Mouse (Mus musculus): ENCODE measurements around the gene 1700001P01Rik. TPM values are rescaled to one million over a fixed set of nuclear protein-coding genes. Genes with fewer than 3 reads are reported as not detected.

The 1700001P01Rik gene
- polyA plus RNA-seq, 1 experiment from 2014 or later = not detected

- Histone ChIP-seq H3K36me3 (ENCODE audit: control insufficient read depth, insufficient read depth) (peaks cover 46% of the 10 kb centered on the region), H3K9me3 (replicated peaks; ENCODE audit: control insufficient read depth, low read length) (no peaks in the 10 kb centered on the region), H3K9ac (ENCODE audit: low read depth, low read length) (no peak overlapping the region), H3K4me2 (ENCODE audit: low read depth, low read length) (no peak overlapping the region), H3K4me1 (ENCODE audit: control insufficient read depth, low read depth, low read length) (peaks cover 17% of the 10 kb centered on the region), H3K27me3 (ENCODE audit: control insufficient read depth, insufficient read depth, low read depth, low read length) (no peaks in the 10 kb centered on the region), H3K4me3 (ENCODE audit: low read depth, low read length) (no peak overlapping the region), H3K27ac (ENCODE audit: low read length) (no peak overlapping the region; the same call in 1 of the 2 replicates)
- 51% methylated on average over 5 of the region's 5 CpGs for WGBS (ENCODE audit: insufficient replicate concordance)
- peak; percentile 47 for ATAC-seq (ENCODE audit: low read depth)
Observed at GRCm38 (mm10) chr11:97776497-97777128, 895 bp upstream of the 1700001P01Rik start.

DNA sequence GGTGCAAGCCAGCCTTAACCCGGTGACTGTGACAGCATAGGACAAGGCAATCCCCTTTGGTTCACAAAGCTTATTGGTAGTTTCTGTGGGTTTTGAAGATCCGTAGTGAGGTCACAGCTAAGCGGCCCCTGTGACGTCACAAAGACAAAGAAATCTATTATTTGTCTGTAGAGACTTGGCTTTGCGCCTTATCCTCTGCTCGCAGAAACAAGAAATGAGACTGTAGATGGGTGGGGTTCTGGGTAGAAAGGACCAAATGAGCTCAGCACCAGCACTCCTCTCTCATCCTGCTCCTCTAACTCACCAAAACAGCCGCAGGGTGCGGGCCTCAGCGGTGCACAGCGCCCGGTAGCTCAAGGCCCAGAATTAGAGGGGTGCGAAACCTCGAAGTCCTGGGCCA lies 532 bp downstream of the 1700001P01Rik start:
- H3K9me3 ChIP-seq (replicated peaks; ENCODE audit: control insufficient read depth, low read length) = no peaks in the 10 kb centered on the region
- 74% methylated on average over 13 of the region's 13 CpGs for WGBS (ENCODE audit: insufficient replicate concordance)
- peaks cover 8% of the 10 kb centered on the region for H3K4me1 ChIP-seq (ENCODE audit: control insufficient read depth, low read depth, low read length)
- no peaks in the 10 kb centered on the region for H3K27me3 ChIP-seq (ENCODE audit: control insufficient read depth, insufficient read depth, low read depth, low read length)
- H3K9ac ChIP-seq (ENCODE audit: low read depth, low read length) = no peak overlapping the region
- H3K4me3 ChIP-seq (ENCODE audit: low read depth, low read length) = no peak overlapping the region
- ATAC-seq (ENCODE audit: low read depth) = no peak
- no peak overlapping the region for H3K27ac ChIP-seq (ENCODE audit: low read length)
- H3K4me2 ChIP-seq (ENCODE audit: low read depth, low read length) = no peak overlapping the region
- peaks cover 38% of the 10 kb centered on the region for H3K36me3 ChIP-seq (ENCODE audit: control insufficient read depth, insufficient read depth)

GRCm38 (mm10) chr11:97771410-97771809 lies 4.3 kb downstream of the 1700001P01Rik start:
- H3K4me3 ChIP-seq (ENCODE audit: low read depth, low read length) = no peak overlapping the region
- H3K36me3 ChIP-seq (ENCODE audit: control insufficient read depth, insufficient read depth) = peaks cover 4% of the 10 kb centered on the region; the same call in 1 of the 2 replicates
- ATAC-seq (ENCODE audit: low read depth) = no peak
- H3K9ac ChIP-seq (ENCODE audit: low read depth, low read length) = no peak overlapping the region
- H3K27ac ChIP-seq (ENCODE audit: low read length) = no peak overlapping the region
- H3K9me3 ChIP-seq (replicated peaks; ENCODE audit: control insufficient read depth, low read length) = no peaks in the 10 kb centered on the region
- no peaks in the 10 kb centered on the region for H3K4me1 ChIP-seq (ENCODE audit: control insufficient read depth, low read depth, low read length)
- no peak overlapping the region for H3K4me2 ChIP-seq (ENCODE audit: low read depth, low read length)
- WGBS (ENCODE audit: insufficient replicate concordance) = 67% methylated on average over 14 of the region's 14 CpGs
- H3K27me3 ChIP-seq (ENCODE audit: control insufficient read depth, insufficient read depth, low read depth, low read length) = no peaks in the 10 kb centered on the region; the same call in 1 of the 2 replicates

DNA sequence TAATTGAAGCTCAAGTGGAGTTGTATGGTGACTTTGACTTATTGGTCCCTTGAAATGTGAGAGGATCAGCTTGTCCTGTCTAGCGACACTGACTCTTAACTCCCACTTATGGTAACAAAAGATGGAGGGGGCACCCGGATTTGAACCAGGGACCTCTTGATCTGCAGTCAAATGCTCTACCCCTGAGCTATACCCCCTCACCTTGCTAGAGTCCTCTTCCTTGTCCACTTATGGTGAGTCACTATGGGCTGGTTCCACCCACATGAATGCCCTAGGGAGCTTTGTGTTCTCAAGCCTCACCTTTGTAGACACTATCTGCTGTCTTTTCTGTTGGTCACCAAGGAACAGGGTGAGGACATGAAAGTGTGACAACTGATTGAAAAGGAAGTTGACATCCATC lies 6.0 kb downstream of the 1700001P01Rik start:
- H3K36me3 ChIP-seq (ENCODE audit: control insufficient read depth, insufficient read depth) = no peaks in the 10 kb centered on the region
- no peak overlapping the region for H3K9ac ChIP-seq (ENCODE audit: low read depth, low read length)
- H3K4me1 ChIP-seq (ENCODE audit: control insufficient read depth, low read depth, low read length) = peaks cover 9% of the 10 kb centered on the region
- no peaks in the 10 kb centered on the region; the same call in 1 of the 2 replicates for H3K27me3 ChIP-seq (ENCODE audit: control insufficient read depth, insufficient read depth, low read depth, low read length)
- H3K4me3 ChIP-seq (ENCODE audit: low read depth, low read length) = no peak overlapping the region
- H3K4me2 ChIP-seq (ENCODE audit: low read depth, low read length) = no peak overlapping the region
- H3K27ac ChIP-seq (ENCODE audit: low read length) = no peak overlapping the region
- ATAC-seq (ENCODE audit: low read depth) = no peak
- no peaks in the 10 kb centered on the region for H3K9me3 ChIP-seq (replicated peaks; ENCODE audit: control insufficient read depth, low read length)
- 9% methylated on average over 2 of the region's 2 CpGs for WGBS (ENCODE audit: insufficient replicate concordance)

GRCm38 (mm10) chr11:97766154-97766881 lies 9.4 kb downstream of the 1700001P01Rik start, which contains the start of gene Cwc25:
TSS of gene Cwc25 (minus strand) at chr11:97766556.
- Histone ChIP-seq H3K4me3 (ENCODE audit: low read depth, low read length) (peak within 1 kb of the TSS; percentile 96), H3K9ac (ENCODE audit: low read depth, low read length) (peak within 1 kb of the TSS; percentile 95), H3K27me3 (ENCODE audit: control insufficient read depth, insufficient read depth, low read depth, low read length) (no peaks in the 10 kb centered on the region; the same call in 1 of the 2 replicates), H3K4me1 (ENCODE audit: control insufficient read depth, low read depth, low read length) (peaks cover 9% of the 10 kb centered on the region), H3K27ac (ENCODE audit: low read length) (peak within 1 kb of the TSS; percentile 92), H3K4me2 (ENCODE audit: low read depth, low read length) (peak within 1 kb of the TSS; percentile 81), H3K36me3 (ENCODE audit: control insufficient read depth, insufficient read depth) (peaks cover 16% of the 10 kb centered on the region), H3K9me3 (replicated peaks; ENCODE audit: control insufficient read depth, low read length) (no peaks in the 10 kb centered on the region)
- peak; percentile 95 for ATAC-seq (ENCODE audit: low read depth)
- under 1% methylated on average over 38 of the region's 38 CpGs for WGBS (ENCODE audit: insufficient replicate concordance)

DNA sequence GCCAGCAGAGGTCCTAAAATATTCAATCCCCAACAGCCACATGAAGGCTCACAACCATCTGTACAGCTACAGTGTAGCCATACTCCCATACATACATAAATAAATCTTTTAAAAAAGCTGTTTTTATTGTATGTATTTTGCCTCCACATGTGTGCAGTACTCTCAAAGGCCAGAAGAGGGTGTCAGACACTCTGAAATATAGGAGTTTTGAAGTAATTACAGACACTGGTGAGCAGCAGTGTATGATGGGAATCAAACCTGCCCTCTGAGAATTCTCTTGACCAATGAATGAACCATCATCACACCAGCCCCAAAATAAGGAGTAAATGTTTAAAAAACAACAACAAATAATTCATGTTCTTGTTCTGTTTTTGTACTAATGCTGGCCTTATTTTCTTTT lies 14.1 kb downstream of the 1700001P01Rik start:
- no peak for ATAC-seq (ENCODE audit: low read depth)
- Histone ChIP-seq H3K9me3 (replicated peaks; ENCODE audit: control insufficient read depth, low read length) (no peaks in the 10 kb centered on the region), H3K4me3 (ENCODE audit: low read depth, low read length) (no peak overlapping the region), H3K4me2 (ENCODE audit: low read depth, low read length) (no peak overlapping the region), H3K27me3 (ENCODE audit: control insufficient read depth, insufficient read depth, low read depth, low read length) (no peaks in the 10 kb centered on the region), H3K9ac (ENCODE audit: low read depth, low read length) (no peak overlapping the region), H3K36me3 (ENCODE audit: control insufficient read depth, insufficient read depth) (peaks cover 30% of the 10 kb centered on the region), H3K27ac (ENCODE audit: low read length) (no peak overlapping the region), H3K4me1 (ENCODE audit: control insufficient read depth, low read depth, low read length) (peaks cover 9% of the 10 kb centered on the region)

GRCm38 (mm10) chr11:97758942-97759341 lies 16.8 kb downstream of the 1700001P01Rik start:
- H3K9me3 ChIP-seq (replicated peaks; ENCODE audit: control insufficient read depth, low read length) = no peaks in the 10 kb centered on the region
- no peak overlapping the region for H3K9ac ChIP-seq (ENCODE audit: low read depth, low read length)
- H3K4me2 ChIP-seq (ENCODE audit: low read depth, low read length) = no peak overlapping the region
- peaks cover 31% of the 10 kb centered on the region for H3K36me3 ChIP-seq (ENCODE audit: control insufficient read depth, insufficient read depth)
- no peak for ATAC-seq (ENCODE audit: low read depth)
- H3K4me3 ChIP-seq (ENCODE audit: low read depth, low read length) = no peak overlapping the region
- no peak overlapping the region for H3K27ac ChIP-seq (ENCODE audit: low read length)
- no peaks in the 10 kb centered on the region for H3K27me3 ChIP-seq (ENCODE audit: control insufficient read depth, insufficient read depth, low read depth, low read length)
- 69% methylated on average over 6 of the region's 6 CpGs for whole genome bisulfite sequencing (ENCODE audit: insufficient replicate concordance)
- H3K4me1 ChIP-seq (ENCODE audit: control insufficient read depth, low read depth, low read length) = no peaks in the 10 kb centered on the region

GRCm38 (mm10) chr11:97758125-97758524 lies 17.6 kb downstream of the 1700001P01Rik start:
- Histone ChIP-seq H3K4me3 (ENCODE audit: low read depth, low read length) (no peak overlapping the region), H3K9ac (ENCODE audit: low read depth, low read length) (no peak overlapping the region), H3K27ac (ENCODE audit: low read length) (no peak overlapping the region), H3K36me3 (ENCODE audit: control insufficient read depth, insufficient read depth) (peaks cover 38% of the 10 kb centered on the region), H3K27me3 (ENCODE audit: control insufficient read depth, insufficient read depth, low read depth, low read length) (no peaks in the 10 kb centered on the region), H3K9me3 (replicated peaks; ENCODE audit: control insufficient read depth, low read length) (no peaks in the 10 kb centered on the region), H3K4me2 (ENCODE audit: low read depth, low read length) (no peak overlapping the region), H3K4me1 (ENCODE audit: control insufficient read depth, low read depth, low read length) (no peaks in the 10 kb centered on the region)
- ATAC-seq (ENCODE audit: low read depth) = no peak
- 82% methylated on average over 1 of the region's 1 CpGs for WGBS (ENCODE audit: insufficient replicate concordance)

DNA sequence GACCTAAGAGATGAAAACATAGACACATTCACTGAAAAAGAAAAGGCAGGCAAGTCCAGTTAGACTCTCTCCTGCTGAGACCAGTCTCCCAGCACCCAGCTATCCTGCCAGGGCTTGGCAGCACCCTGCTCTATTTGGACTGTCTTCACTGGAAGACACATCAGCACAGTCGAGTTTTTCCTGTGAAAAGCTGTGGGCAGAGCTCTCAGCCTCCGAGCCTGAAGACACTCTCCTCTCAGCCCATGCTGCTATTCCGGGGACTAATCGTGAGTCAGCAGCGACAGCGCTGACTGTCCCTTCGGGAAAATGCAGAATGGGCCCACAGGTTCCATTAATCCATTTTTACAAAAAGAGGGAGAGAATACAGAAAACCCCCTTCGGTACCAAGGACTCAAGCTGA lies 22.4 kb downstream of the 1700001P01Rik start:
- 82% methylated on average over 8 of the region's 8 CpGs for WGBS (ENCODE audit: insufficient replicate concordance)
- no peaks in the 10 kb centered on the region for H3K9me3 ChIP-seq (replicated peaks; ENCODE audit: control insufficient read depth, low read length)
- H3K27ac ChIP-seq (ENCODE audit: low read length) = no peak overlapping the region
- no peaks in the 10 kb centered on the region for H3K4me1 ChIP-seq (ENCODE audit: control insufficient read depth, low read depth, low read length)
- no peak overlapping the region for H3K4me3 ChIP-seq (ENCODE audit: low read depth, low read length)
- H3K27me3 ChIP-seq (ENCODE audit: control insufficient read depth, insufficient read depth, low read depth, low read length) = no peaks in the 10 kb centered on the region
- no peak overlapping the region for H3K4me2 ChIP-seq (ENCODE audit: low read depth, low read length)
- peaks cover 43% of the 10 kb centered on the region for H3K36me3 ChIP-seq (ENCODE audit: control insufficient read depth, insufficient read depth)
- H3K9ac ChIP-seq (ENCODE audit: low read depth, low read length) = no peak overlapping the region
- ATAC-seq (ENCODE audit: low read depth) = no peak
